Mouse (Mus musculus): ENCODE data around the gene Alg5.

Alg5 gene

DNA sequence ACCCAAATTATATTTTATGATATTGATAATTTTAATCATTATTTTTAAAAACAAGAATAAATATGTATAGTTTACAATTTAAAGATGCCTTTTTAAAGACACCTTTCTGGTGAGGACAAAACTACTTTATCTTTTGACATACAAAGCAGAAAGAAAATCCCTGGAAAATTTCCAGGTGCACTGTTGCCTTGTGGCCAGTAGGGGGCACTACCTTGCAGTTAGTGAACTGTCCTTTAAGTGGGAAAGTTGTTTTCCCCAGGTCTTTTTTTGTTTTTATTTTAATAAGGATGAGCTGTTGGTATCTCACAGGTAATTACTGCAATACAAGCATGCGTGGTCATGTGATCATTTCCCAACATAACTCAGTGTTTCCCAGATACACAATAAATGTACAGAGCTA is 60.5 kb downstream of the Alg5 start:
- DNase-seq = no peak

- peak; percentile 59 for DNase-seq
Observed at GRCm38 (mm10) chr3:54797211-54797610, 61.9 kb downstream of the Alg5 start.

Measured in thymus, postnatal 14 days (tissue).